Mouse (Mus musculus): ENCODE data around the gene Mex3a.

GRCm38 (mm10) chr3:88544955-88545591 is 12.9 kb downstream of the Mex3a start:
- TF ChIP-seq CTCF (conservative IDR thresholded peaks at IDR 0.05 in 1 of 2, IDR thresholded peaks at IDR 0.05 in 1 of 2; ENCODE audit: low read depth in 2 of 2, low read length in 2 of 2), result no peak
- peak; percentile 42 for TF ChIP-seq USF1 (IDR thresholded peaks at IDR 0.05; ENCODE audit: low read depth, low read length)
- TF ChIP-seq MAFK (IDR thresholded peaks at IDR 0.05; ENCODE audit: insufficient replicate concordance, low read length), result no peak
- peak; percentile 49; the same call in 1 of the 2 replicates for TF ChIP-seq POLR2A (IDR thresholded peaks at IDR 0.05; ENCODE audit: low read depth, low read length)
- 0 out of 2 replicates have a peak, but pooled peaks have one; percentile 4 for TF ChIP-seq CHD2 (IDR thresholded peaks at IDR 0.05; ENCODE audit: low read length)

All from CH12.LX (cell line).